Mouse (Mus musculus) heart, embryonic 15.5 days (tissue): ENCODE results near the gene Nop10. TPM values are rescaled to one million over a fixed set of nuclear protein-coding genes. Genes with fewer than 3 reads are reported as not detected.
A peak's percentile ranks its signal among the peaks of the same experiment; 100 is the strongest.

Experiments used
- ATAC-seq: fragments of 200-750 bp; cut with Nextera tagmentation; replicated peaks from 2 replicates; pipeline ENCODE4 v1.8.0; 2017; ENCODE audit warnings: low read depth, moderate TSS enrichment; ENCODE audit not compliant: insufficient number of reproducible peaks, insufficient read depth, low FRiP score
- H3K27ac ChIP-seq: fragments of 300-500 bp; sonication (generic); 2 replicates; pipeline ENCODE4 v1.5.1; 2015; ENCODE audit warnings: mild to moderate bottlenecking, inconsistent platforms
- H3K27me3 ChIP-seq: fragments of 300-500 bp; sonication (generic); 2 replicates; pipeline ENCODE4 v1.6.1; 2015; ENCODE audit warnings: inconsistent platforms
- H3K36me3 ChIP-seq: fragments of 300-500 bp; sonication (generic); 2 replicates; pipeline ENCODE4 v1.6.1; 2015; ENCODE audit warnings: mild to moderate bottlenecking, inconsistent platforms
- H3K4me1 ChIP-seq: fragments of 300-500 bp; sonication (generic); replicated peaks from 2 replicates; pipeline ENCODE4 v1.6.1; 2015; ENCODE audit warnings: inconsistent platforms
- H3K4me2 ChIP-seq: fragments of 300-500 bp; sonication (generic); 2 replicates; pipeline ENCODE4 v1.6.1; 2015; ENCODE audit warnings: inconsistent platforms, mild to moderate bottlenecking, moderate library complexity
- H3K4me3 ChIP-seq: fragments of 300-500 bp; sonication (generic); 2 replicates; pipeline ENCODE4 v1.5.1; 2015; ENCODE audit warnings: mild to moderate bottlenecking, inconsistent platforms
- H3K9ac ChIP-seq: fragments of 300-500 bp; sonication (generic); 2 replicates; pipeline ENCODE4 v1.6.1; 2015; ENCODE audit warnings: mild to moderate bottlenecking, inconsistent platforms
- H3K9me3 ChIP-seq: fragments of 300-500 bp; sonication (generic); replicated peaks from 2 replicates; pipeline ENCODE4 v1.6.1; 2016; ENCODE audit warnings: inconsistent platforms
- WGBS: fragments of 180-500 bp; shearing (Covaris S2); methylation state at CpG from one replicate; pipeline ENCODE4 v1.1.7; 2015; ENCODE audit warnings: mixed read lengths; 5-methylcytosine and 5-hydroxymethylcytosine counted together
- polyA plus RNA-seq: library from polyadenylated mRNA; unstranded; fragments of >200 nt; fragmentation: Nextera tagmentation; extraction: Ambion mirVana; gene quantifications from 2 replicates; pipeline ENCODE4 v1.2.1, GENCODE M21; 2015

Nop10 gene
- polyA plus RNA-seq, 1 experiment from 2014 or later: 159 TPM

GRCm38 (mm10) chr2:112287059-112287458 lies 25.3 kb downstream of the Nop10 start:
- Histone ChIP-seq H3K27ac (no peak overlapping the region), H3K4me3 (no peak overlapping the region), H3K4me2 (no peak overlapping the region), H3K36me3 (no peaks in the 10 kb centered on the region), H3K4me1 (peaks cover 25% of the 10 kb centered on the region), H3K9ac (no peak overlapping the region), H3K9me3 (no peaks in the 10 kb centered on the region), H3K27me3 (no peaks in the 10 kb centered on the region)
- ATAC-seq: no peak
- WGBS: 60% methylated on average over 4 of the region's 4 CpGs

DNA sequence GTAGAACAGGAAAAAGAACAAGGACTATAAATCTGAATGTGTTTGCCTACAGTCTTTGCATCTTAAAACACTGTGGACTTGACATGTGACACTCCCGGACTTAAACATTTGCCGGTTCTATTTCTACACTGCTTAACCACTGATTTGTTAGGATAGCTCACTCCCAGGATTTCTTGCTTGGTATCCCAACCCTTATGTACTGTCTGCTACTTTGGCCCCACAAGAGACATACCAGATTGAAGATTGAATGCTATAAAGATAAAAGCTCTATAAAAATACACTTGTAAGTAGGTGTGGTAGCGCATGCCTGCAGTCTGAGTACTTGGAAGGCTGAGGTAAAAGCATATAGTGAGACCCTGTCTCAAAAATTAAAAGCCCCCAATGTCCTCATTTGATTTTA lies 27.8 kb downstream of the Nop10 start:
- H3K27me3 ChIP-seq: no peaks in the 10 kb centered on the region
- H3K9me3 ChIP-seq: no peaks in the 10 kb centered on the region
- H3K4me1 ChIP-seq: peaks cover 17% of the 10 kb centered on the region
- no peak overlapping the region for H3K4me3 ChIP-seq
- H3K36me3 ChIP-seq: no peaks in the 10 kb centered on the region
- 79% methylated on average over 3 of the region's 3 CpGs for WGBS
- no peak overlapping the region for H3K4me2 ChIP-seq
- H3K9ac ChIP-seq: no peak overlapping the region
- no peak for ATAC-seq
- H3K27ac ChIP-seq: peak overlapping the region; percentile 26

GRCm38 (mm10) chr2:112292823-112293222 lies 31.1 kb downstream of the Nop10 start:
- no peak overlapping the region for H3K27ac ChIP-seq
- no peaks in the 10 kb centered on the region for H3K36me3 ChIP-seq
- WGBS: 64% methylated on average over 2 of the region's 2 CpGs
- H3K9ac ChIP-seq: no peak overlapping the region
- no peaks in the 10 kb centered on the region for H3K27me3 ChIP-seq
- H3K4me3 ChIP-seq: no peak overlapping the region
- H3K4me2 ChIP-seq: no peak overlapping the region
- H3K4me1 ChIP-seq: peaks cover 7% of the 10 kb centered on the region
- no peaks in the 10 kb centered on the region for H3K9me3 ChIP-seq
- no peak for ATAC-seq

DNA sequence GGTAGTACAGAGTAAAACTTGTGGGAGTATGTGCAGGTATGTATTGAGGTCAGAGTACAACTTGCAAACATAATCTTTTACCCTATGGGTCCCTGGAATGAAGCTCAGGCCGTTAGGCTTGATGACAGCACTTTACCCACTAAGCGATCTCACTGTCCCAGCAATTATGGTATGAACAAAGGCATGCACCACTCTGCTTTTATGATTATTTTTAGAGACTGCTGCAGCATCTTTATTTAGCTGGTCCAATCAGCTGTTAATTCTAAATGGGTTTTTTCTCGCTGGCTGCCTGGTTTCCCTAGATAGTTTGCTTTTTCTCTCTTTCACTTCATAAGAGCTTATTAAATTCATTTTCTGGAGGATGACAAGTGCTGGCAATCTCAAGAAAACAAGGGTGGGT lies 34.5 kb downstream of the Nop10 start:
- ATAC-seq: peak; percentile 74
- peak overlapping the region; percentile 87 for H3K27ac ChIP-seq
- H3K4me2 ChIP-seq: peak overlapping the region; percentile 41
- no peaks in the 10 kb centered on the region for H3K36me3 ChIP-seq
- no peaks in the 10 kb centered on the region for H3K9me3 ChIP-seq
- H3K4me1 ChIP-seq: peaks cover 4% of the 10 kb centered on the region; the same call in 1 of the 2 replicates
- H3K27me3 ChIP-seq: no peaks in the 10 kb centered on the region
- H3K4me3 ChIP-seq: peak overlapping the region; percentile 17
- WGBS: 44% methylated on average over 3 of the region's 3 CpGs
- H3K9ac ChIP-seq: no peak overlapping the region

- no peaks in the 10 kb centered on the region for H3K9me3 ChIP-seq
- WGBS: 85% methylated on average over 4 of the region's 4 CpGs
- no peak for ATAC-seq
- H3K27ac ChIP-seq: no peak overlapping the region
- no peak overlapping the region for H3K9ac ChIP-seq
- H3K4me3 ChIP-seq: no peak overlapping the region
- H3K4me1 ChIP-seq: peaks cover 4% of the 10 kb centered on the region; the same call in 1 of the 2 replicates
- H3K4me2 ChIP-seq: no peak overlapping the region
- no peaks in the 10 kb centered on the region for H3K36me3 ChIP-seq
- H3K27me3 ChIP-seq: no peaks in the 10 kb centered on the region
Measured at GRCm38 (mm10) chr2:112298221-112298620, 36.5 kb downstream of the Nop10 start.

GRCm38 (mm10) chr2:112308671-112309070 lies 46.9 kb downstream of the Nop10 start:
- Histone ChIP-seq H3K9me3 (no peaks in the 10 kb centered on the region), H3K27ac (peak overlapping the region; percentile 62), H3K27me3 (no peaks in the 10 kb centered on the region), H3K4me2 (no peak overlapping the region), H3K9ac (no peak overlapping the region), H3K36me3 (no peaks in the 10 kb centered on the region), H3K4me1 (peaks cover 16% of the 10 kb centered on the region), H3K4me3 (no peak overlapping the region)
- 70% methylated on average over 3 of the region's 3 CpGs for WGBS
- ATAC-seq: no peak

- ATAC-seq: peak; percentile 50; the same call in 1 of the 2 replicates
Measured at GRCm38 (mm10) chr2:112309161-112309600, 47.5 kb downstream of the Nop10 start.

More at GRCm38 (mm10) chr2:112309161-112309600, 47.5 kb downstream of the Nop10 start:
- peak overlapping the region; percentile 35 for H3K4me2 ChIP-seq
- H3K9ac ChIP-seq: no peak overlapping the region
- no peaks in the 10 kb centered on the region for H3K9me3 ChIP-seq
- H3K27me3 ChIP-seq: no peaks in the 10 kb centered on the region
- H3K4me3 ChIP-seq: no peak overlapping the region
- peaks cover 16% of the 10 kb centered on the region for H3K4me1 ChIP-seq
- H3K36me3 ChIP-seq: no peaks in the 10 kb centered on the region
- H3K27ac ChIP-seq: peak overlapping the region; percentile 62
- WGBS: 28% methylated on average over 10 of the region's 10 CpGs

Other genes with a start within 250 kb of the Nop10 start
- gene Olfr1310, start 249.2 kb upstream of the Nop10 start, polyA plus RNA-seq: not detected in 2 replicates
- gene Olfr1311, start 237.5 kb upstream of the Nop10 start, polyA plus RNA-seq: not detected in 2 replicates
- not detected in 2 replicates for gene Olfr1312, start 211.7 kb upstream of the Nop10 start, polyA plus RNA-seq
- not detected in 2 replicates for gene Olfr1313, start 184.1 kb upstream of the Nop10 start, polyA plus RNA-seq
- gene Olfr1314, start 165.1 kb upstream of the Nop10 start, polyA plus RNA-seq: not detected in 2 replicates
- gene Olfr1315-ps1, start 146.5 kb upstream of the Nop10 start, polyA plus RNA-seq: not detected in 2 replicates
- not detected in 2 replicates for gene Olfr1316, start 126.9 kb upstream of the Nop10 start, polyA plus RNA-seq
- not detected in 2 replicates for gene Olfr1317, start 121.6 kb upstream of the Nop10 start, polyA plus RNA-seq
- gene Olfr1318, start 107.7 kb upstream of the Nop10 start, polyA plus RNA-seq: not detected in 2 replicates
- 10.4 and 11.9 TPM in 2 replicates for gene Lpcat4, start 22.5 kb upstream of the Nop10 start, polyA plus RNA-seq
- gene Nutm1, start 2.6 kb upstream of the Nop10 start, polyA plus RNA-seq: not detected in 2 replicates
- gene Slc12a6, start 3.9 kb downstream of the Nop10 start, polyA plus RNA-seq: 9.6 and 11.4 TPM in 2 replicates
- gene Gm21985, start 4.4 kb downstream of the Nop10 start, polyA plus RNA-seq: not detected in 2 replicates
- gene Emc4, start 106.1 kb downstream of the Nop10 start, polyA plus RNA-seq: 92.2 and 97.4 TPM in 2 replicates
- gene Katnbl1, start 117.3 kb downstream of the Nop10 start, polyA plus RNA-seq: 19.9 and 20.6 TPM in 2 replicates
- 16.4 and 17.5 TPM in 2 replicates for gene Emc7, start 193.1 kb downstream of the Nop10 start, polyA plus RNA-seq
- not detected in 2 replicates for gene Chrm5, start 218.8 kb downstream of the Nop10 start, polyA plus RNA-seq
- 5.1 and 5.3 TPM in 2 replicates for gene Aven, start 231.0 kb downstream of the Nop10 start, polyA plus RNA-seq